Mouse (Mus musculus): Measurements from ENCODE around the gene Dnajb1. TPM values are rescaled to one million over a fixed set of nuclear protein-coding genes. Genes with fewer than 3 reads are reported as not detected.

Dnajb1 gene
- polyA plus RNA-seq, 1 experiment from 2014 or later = 58.1 TPM

DNA sequence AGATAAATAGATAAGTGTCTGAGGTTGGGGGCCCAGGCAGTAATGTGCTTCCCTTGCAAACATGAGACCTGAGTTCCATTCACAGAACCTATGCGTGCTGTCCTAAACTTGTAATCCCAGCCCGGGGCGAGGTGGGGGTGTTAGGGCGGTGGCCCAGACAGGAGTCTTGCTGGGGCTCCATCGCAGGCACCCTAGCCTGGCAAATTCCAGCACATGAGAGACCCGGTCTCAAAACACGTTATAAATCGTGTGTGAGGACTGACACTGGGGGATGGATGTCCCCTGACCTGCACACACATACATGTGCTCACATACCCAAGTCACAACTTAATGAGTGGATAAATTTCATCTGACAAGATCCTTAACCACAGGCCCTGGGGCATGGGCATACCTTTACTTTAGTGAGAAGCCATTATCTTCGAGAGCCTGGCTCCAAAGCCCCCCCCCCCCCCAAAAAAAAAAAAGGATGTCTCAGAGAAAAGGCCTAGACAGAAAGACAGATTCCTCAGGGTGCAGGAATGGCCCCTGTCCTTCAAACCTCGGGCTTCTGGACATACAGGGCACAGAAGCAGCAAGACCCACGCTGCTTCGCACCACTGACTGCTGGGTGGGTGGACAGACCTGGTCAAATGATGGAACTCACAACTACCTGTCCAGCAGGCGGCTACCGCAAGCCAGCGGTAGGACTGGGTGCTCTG is 13.8 kb downstream of the Dnajb1 start:
- Histone ChIP-seq H3K4me1 (replicated peaks) (peaks cover 7% of the 10 kb centered on the region), H3K4me3 (peak overlapping the region; percentile 42), H3K9me3 (no peaks in the 10 kb centered on the region), H3K9ac (peak overlapping the region; percentile 66), H3K36me3 (no peaks in the 10 kb centered on the region), H3K4me2 (peak overlapping the region; percentile 85), H3K27me3 (no peaks in the 10 kb centered on the region), H3K27ac (replicated peaks) (peak overlapping the region; percentile 68; the same call in 1 of the 2 replicates)
- ATAC-seq (ENCODE audit: low FRiP score, low read depth) = peak; percentile 87
- 59% methylated on average over 15 of the region's 15 CpGs for WGBS

GRCm38 (mm10) chr8:83622389-83622989 is 14.5 kb downstream of the Dnajb1 start:
- peak overlapping the region; percentile 66 for H3K9ac ChIP-seq
- H3K9me3 ChIP-seq = no peaks in the 10 kb centered on the region
- H3K4me1 ChIP-seq (replicated peaks) = peaks cover 7% of the 10 kb centered on the region
- ATAC-seq (ENCODE audit: low FRiP score, low read depth) = peak; percentile 95
- H3K4me2 ChIP-seq = peak overlapping the region; percentile 85
- no peaks in the 10 kb centered on the region for H3K36me3 ChIP-seq
- H3K27ac ChIP-seq (replicated peaks) = peak overlapping the region; percentile 68; the same call in 1 of the 2 replicates
- H3K27me3 ChIP-seq = no peaks in the 10 kb centered on the region
- WGBS = 11% methylated on average over 23 of the region's 23 CpGs
- peak overlapping the region; percentile 42 for H3K4me3 ChIP-seq

- Histone ChIP-seq H3K36me3 (no peaks in the 10 kb centered on the region), H3K27ac (replicated peaks) (no peak overlapping the region), H3K9me3 (no peaks in the 10 kb centered on the region), H3K4me2 (no peak overlapping the region), H3K9ac (no peak overlapping the region), H3K4me3 (no peak overlapping the region), H3K27me3 (no peaks in the 10 kb centered on the region), H3K4me1 (replicated peaks) (peaks cover 7% of the 10 kb centered on the region)
- WGBS = 94% methylated on average over 7 of the region's 7 CpGs
- no peak for ATAC-seq (ENCODE audit: low FRiP score, low read depth)
Observed at GRCm38 (mm10) chr8:83623549-83623948, 15.6 kb downstream of the Dnajb1 start.

DNA sequence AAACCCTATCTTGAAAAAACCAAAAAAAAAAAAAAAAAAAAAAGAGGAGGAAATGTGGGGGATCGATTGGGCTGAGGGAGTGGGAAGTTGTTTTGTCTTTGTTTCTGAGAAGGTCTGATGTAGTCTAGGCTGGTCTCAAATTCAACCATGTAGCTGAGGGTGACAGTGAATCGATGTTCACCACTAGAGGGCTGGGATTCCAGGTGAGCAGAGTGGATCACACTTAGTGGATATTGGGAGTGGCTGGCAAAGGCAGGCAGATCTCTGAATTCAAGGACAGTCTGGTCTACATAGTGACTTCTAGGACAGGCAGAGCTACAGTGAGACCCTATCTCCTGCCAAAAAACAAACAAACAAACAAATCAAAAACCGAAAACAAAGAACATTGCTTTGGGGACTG is 16.7 kb downstream of the Dnajb1 start:
- H3K27me3 ChIP-seq = no peaks in the 10 kb centered on the region
- H3K4me3 ChIP-seq = no peak overlapping the region
- peaks cover 7% of the 10 kb centered on the region for H3K4me1 ChIP-seq (replicated peaks)
- no peak for ATAC-seq (ENCODE audit: low FRiP score, low read depth)
- no peak overlapping the region for H3K4me2 ChIP-seq
- no peak overlapping the region for H3K9ac ChIP-seq
- no peaks in the 10 kb centered on the region for H3K36me3 ChIP-seq
- WGBS = 40% methylated on average over 3 of the region's 3 CpGs
- H3K9me3 ChIP-seq = no peaks in the 10 kb centered on the region
- no peak overlapping the region for H3K27ac ChIP-seq (replicated peaks)

GRCm38 (mm10) chr8:83625676-83626299 is 17.8 kb downstream of the Dnajb1 start:
- H3K4me1 ChIP-seq (replicated peaks) = peaks cover 7% of the 10 kb centered on the region
- ATAC-seq (ENCODE audit: low FRiP score, low read depth) = no peak

DNA sequence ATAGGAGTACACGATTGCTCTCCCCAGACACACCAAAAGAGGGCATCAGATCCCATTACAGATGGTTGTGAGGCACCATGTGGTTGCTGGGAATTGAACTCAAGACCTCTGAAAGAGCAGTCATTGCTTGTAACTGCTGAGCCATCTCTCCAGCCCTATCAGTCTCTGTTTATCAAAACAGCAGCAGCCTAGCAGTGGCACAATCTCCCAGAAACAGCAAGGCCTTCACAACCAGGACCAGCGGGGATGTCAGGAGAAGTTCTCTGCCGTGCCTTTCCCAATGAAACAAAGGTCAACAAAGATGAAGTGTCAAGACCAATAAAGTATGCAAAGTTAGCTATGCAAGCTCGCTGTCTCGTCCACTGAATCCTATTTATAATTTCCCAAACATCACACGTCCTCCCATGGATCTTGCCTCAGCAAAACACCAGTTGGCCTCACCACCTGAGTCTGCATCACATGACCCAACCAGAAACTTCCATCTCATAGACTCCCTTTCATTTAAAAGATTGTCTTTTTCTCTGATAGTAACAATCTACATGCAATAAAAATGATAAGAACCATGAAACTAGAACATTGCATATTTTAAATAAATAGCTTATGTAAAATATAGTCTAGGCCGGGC is 24.2 kb downstream of the Dnajb1 start:
- WGBS = 91% methylated on average over 7 of the region's 7 CpGs
- Histone ChIP-seq H3K4me2 (no peak overlapping the region), H3K4me3 (no peak overlapping the region), H3K9me3 (no peaks in the 10 kb centered on the region), H3K27me3 (no peaks in the 10 kb centered on the region), H3K27ac (replicated peaks) (no peak overlapping the region), H3K36me3 (no peaks in the 10 kb centered on the region), H3K4me1 (replicated peaks) (no peaks in the 10 kb centered on the region), H3K9ac (no peak overlapping the region)
- no peak for ATAC-seq (ENCODE audit: low FRiP score, low read depth)

More at GRCm38 (mm10) chr8:83625676-83626299, 17.8 kb downstream of the Dnajb1 start:
- Histone ChIP-seq H3K27me3 (no peaks in the 10 kb centered on the region), H3K36me3 (no peaks in the 10 kb centered on the region), H3K4me2 (no peak overlapping the region), H3K9me3 (no peaks in the 10 kb centered on the region), H3K9ac (no peak overlapping the region), H3K27ac (replicated peaks) (no peak overlapping the region), H3K4me3 (no peak overlapping the region)
- 94% methylated on average over 6 of the region's 6 CpGs for WGBS

DNA sequence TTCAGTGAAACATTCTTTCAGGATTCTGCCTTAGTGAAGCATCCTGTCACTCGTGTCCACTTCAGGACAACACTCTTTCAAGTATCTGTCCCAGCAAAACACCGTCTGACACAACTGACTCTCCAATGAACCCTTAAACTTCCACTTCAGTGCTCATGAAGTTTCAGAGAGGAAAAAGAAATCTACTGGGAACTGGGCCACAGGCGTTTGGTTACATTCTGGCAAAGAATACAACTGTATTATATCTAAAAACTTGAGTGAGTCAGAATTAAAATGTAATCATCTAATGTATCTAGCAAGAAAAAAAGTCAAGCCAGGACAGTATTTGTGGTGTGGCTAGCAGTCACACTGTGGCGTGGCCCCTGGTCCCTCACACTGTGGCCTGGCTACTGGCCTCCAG is 30.9 kb downstream of the Dnajb1 start:
- Histone ChIP-seq H3K27me3 (no peaks in the 10 kb centered on the region), H3K4me1 (replicated peaks) (no peaks in the 10 kb centered on the region), H3K4me3 (no peak overlapping the region), H3K9me3 (no peaks in the 10 kb centered on the region), H3K4me2 (no peak overlapping the region), H3K27ac (replicated peaks) (no peak overlapping the region), H3K9ac (no peak overlapping the region), H3K36me3 (no peaks in the 10 kb centered on the region)
- WGBS = 80% methylated on average over 4 of the region's 4 CpGs
- ATAC-seq (ENCODE audit: low FRiP score, low read depth) = no peak

DNA sequence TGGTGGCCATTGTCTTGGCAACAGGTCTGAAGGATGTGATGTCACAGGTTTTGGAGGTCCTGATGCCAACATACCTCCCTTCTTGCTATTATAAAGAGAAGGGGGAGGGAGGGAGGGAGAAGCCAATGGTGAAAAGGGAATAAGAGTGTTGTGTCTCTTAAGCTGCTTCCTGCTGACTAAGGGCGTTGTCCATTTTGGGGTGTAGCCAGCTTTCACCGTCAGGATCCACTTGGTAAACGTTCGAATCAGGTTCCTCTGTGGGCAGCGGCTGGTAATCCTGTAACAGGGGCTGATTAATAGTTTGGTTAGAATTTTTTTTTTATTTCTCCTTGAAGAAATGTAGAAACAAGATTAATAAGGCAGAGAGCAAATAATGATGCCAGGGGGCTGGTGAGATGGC is 31.7 kb downstream of the Dnajb1 start:
- no peak overlapping the region for H3K9ac ChIP-seq
- WGBS = 78% methylated on average over 5 of the region's 5 CpGs
- no peaks in the 10 kb centered on the region for H3K4me1 ChIP-seq (replicated peaks)
- ATAC-seq (ENCODE audit: low FRiP score, low read depth) = no peak
- H3K27ac ChIP-seq (replicated peaks) = no peak overlapping the region
- H3K4me3 ChIP-seq = no peak overlapping the region
- no peak overlapping the region for H3K4me2 ChIP-seq
- no peaks in the 10 kb centered on the region for H3K27me3 ChIP-seq
- H3K36me3 ChIP-seq = no peaks in the 10 kb centered on the region
- H3K9me3 ChIP-seq = no peaks in the 10 kb centered on the region

- H3K27ac ChIP-seq (replicated peaks) = no peak overlapping the region
- no peaks in the 10 kb centered on the region for H3K27me3 ChIP-seq
- H3K4me3 ChIP-seq = no peak overlapping the region
- H3K4me2 ChIP-seq = no peak overlapping the region
- no peak overlapping the region for H3K9ac ChIP-seq
- 97% methylated on average over 11 of the region's 11 CpGs for WGBS
- no peaks in the 10 kb centered on the region for H3K36me3 ChIP-seq
- H3K4me1 ChIP-seq (replicated peaks) = peaks cover 5% of the 10 kb centered on the region
- ATAC-seq (ENCODE audit: low FRiP score, low read depth) = no peak
- H3K9me3 ChIP-seq = no peaks in the 10 kb centered on the region
Observed at GRCm38 (mm10) chr8:83647511-83647910, 39.5 kb downstream of the Dnajb1 start.

DNA sequence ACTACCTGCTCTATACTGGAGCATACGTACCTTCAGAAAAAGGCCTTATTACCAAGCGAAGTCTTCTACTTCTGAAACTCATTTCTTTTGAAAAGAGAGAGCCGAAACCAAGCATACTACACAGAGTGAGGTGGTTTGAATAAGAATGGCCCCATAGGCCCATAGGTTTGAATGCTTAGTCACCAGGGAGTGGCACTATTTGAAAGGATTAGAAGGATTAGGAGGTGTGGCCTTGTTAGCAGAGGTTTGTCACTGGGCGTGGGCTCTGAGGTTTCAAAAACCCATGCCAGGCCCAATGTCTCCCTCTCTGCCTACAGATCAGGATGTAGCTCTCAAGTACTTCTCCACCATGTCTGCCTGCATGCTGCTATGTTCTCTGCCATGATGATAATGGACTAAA is 40.0 kb downstream of the Dnajb1 start:
- H3K27ac ChIP-seq (replicated peaks) = no peak overlapping the region
- peaks cover 5% of the 10 kb centered on the region for H3K4me1 ChIP-seq (replicated peaks)
- 92% methylated on average over 4 of the region's 4 CpGs for WGBS
- no peak overlapping the region for H3K9ac ChIP-seq
- no peak overlapping the region for H3K4me3 ChIP-seq
- no peak for ATAC-seq (ENCODE audit: low FRiP score, low read depth)
- no peaks in the 10 kb centered on the region for H3K9me3 ChIP-seq
- H3K36me3 ChIP-seq = no peaks in the 10 kb centered on the region
- no peaks in the 10 kb centered on the region for H3K27me3 ChIP-seq
- no peak overlapping the region for H3K4me2 ChIP-seq

DNA sequence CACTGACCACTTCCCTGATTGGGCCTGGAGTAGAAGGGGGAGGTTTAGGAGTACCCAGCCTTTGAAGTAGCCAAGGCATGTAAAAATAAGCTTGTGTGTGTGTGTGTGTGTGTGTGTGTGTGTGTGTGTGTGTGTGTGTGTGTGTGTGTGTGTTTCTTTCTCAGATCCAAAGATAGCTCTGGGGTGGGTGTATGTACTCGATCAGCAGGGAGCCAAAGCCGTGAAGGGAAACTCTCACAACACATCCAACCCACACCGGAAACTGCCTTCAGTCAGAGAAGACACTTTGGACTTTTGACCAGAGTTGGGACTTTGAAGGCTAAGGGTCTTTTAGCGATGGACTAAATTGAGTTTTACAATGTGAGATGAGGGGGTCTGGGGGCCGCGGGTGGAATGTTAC is 41.7 kb downstream of the Dnajb1 start:
- no peak overlapping the region for H3K9ac ChIP-seq
- WGBS = 93% methylated on average over 6 of the region's 6 CpGs
- no peaks in the 10 kb centered on the region for H3K9me3 ChIP-seq
- ATAC-seq (ENCODE audit: low FRiP score, low read depth) = no peak
- H3K27me3 ChIP-seq = no peaks in the 10 kb centered on the region
- no peak overlapping the region for H3K4me2 ChIP-seq
- H3K4me3 ChIP-seq = no peak overlapping the region
- H3K4me1 ChIP-seq (replicated peaks) = peaks cover 19% of the 10 kb centered on the region
- H3K36me3 ChIP-seq = no peaks in the 10 kb centered on the region
- no peak overlapping the region for H3K27ac ChIP-seq (replicated peaks)

Measured in hindbrain, embryonic 15.5 days (tissue).